Mouse (Mus musculus): ENCODE measurements at regions not wholly inside any gene's neighbourhood (a gene's known extent, or its start where the extent isn't known, plus 50 kb on each side); places are given as distances from the start of the nearest gene placed in this dataset.

DNA sequence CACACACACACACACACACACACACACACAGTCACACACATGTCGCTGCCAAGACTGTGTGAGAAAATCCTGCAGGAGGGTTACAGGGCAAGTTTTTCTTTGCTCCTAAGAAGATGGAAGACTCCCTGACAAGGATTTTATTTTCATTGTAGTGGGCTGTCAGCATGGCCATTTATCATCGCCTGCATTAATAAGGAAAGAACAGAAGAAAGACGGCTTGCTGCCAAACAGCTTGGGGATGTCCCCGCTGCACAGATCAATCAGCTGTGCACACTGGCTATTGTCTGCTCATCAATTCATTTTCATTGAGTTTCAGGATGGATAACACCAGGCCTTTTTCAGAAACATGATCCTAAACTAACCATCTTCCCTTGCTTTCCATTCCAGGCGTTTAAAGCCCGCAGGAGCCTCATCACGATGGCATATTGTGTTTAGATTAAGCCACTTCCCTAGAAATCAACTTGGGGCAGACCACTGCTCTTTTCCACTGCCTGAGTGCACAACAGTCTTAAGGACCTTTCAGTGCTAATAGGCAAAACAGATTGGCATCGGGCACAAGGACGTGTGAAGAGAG is 213.1 kb upstream of the Crbn start:
- Histone ChIP-seq H3K9me3 (replicated peaks) (no peaks in the 10 kb centered on the region), H3K4me3 (replicated peaks) (no peak overlapping the region), H3K27ac (replicated peaks) (no peak overlapping the region), H3K27me3 (no peaks in the 10 kb centered on the region), H3K4me2 (replicated peaks) (no peak overlapping the region), H3K4me1 (no peaks in the 10 kb centered on the region), H3K36me3 (no peaks in the 10 kb centered on the region), H3K9ac (no peak overlapping the region)
- 47% methylated on average over 9 of the region's 9 CpGs for WGBS
- ATAC-seq (ENCODE audit: insufficient number of reproducible peaks, low FRiP score, low TSS enrichment, low read depth), result no peak

DNA sequence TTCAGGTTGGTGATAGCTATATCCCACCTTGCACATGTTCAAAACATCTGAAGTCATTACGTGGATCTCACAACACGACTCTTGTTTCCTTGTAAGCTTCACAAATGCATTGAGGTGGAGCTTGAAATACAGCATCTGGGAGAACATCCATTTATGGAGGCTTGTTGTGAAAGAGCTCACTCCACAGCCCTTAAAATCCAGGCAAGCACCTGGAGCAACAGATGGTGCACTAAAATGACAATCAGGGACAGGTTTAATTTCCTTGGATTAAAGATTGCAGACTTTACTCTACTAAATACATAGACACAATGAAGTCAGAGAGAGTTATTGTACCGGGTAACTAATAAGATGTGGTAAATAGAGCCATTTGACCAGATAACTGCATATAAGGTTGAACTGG is 219.2 kb upstream of the Crbn start:
- Histone ChIP-seq H3K27ac (replicated peaks) (no peak overlapping the region), H3K4me2 (replicated peaks) (no peak overlapping the region), H3K36me3 (no peaks in the 10 kb centered on the region), H3K9me3 (replicated peaks) (no peaks in the 10 kb centered on the region), H3K4me1 (no peaks in the 10 kb centered on the region), H3K27me3 (no peaks in the 10 kb centered on the region), H3K9ac (no peak overlapping the region), H3K4me3 (replicated peaks) (no peak overlapping the region)
- 73% methylated on average over 3 of the region's 3 CpGs for WGBS
- no peak for ATAC-seq (ENCODE audit: insufficient number of reproducible peaks, low FRiP score, low TSS enrichment, low read depth)

DNA sequence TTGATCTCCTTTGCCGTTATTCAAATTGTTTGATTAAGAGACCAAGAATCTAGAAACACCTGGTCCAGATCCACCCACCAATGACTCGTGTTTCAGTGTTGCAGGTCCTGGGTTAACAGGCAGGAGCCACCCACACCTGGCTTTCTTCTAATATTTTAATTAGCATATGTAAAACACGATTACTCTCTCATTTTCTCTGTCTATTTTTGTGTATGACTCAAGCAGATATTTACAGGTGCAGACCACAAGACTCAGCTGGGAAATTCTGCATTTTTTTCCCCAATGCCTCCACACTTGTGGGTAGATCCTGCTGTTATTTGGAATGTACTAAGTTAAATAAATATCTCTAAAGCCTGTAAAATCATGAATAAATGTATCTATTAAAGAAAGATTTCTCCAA is 245.3 kb upstream of the Crbn start:
- H3K9me3 ChIP-seq (replicated peaks), result no peaks in the 10 kb centered on the region
- no peak overlapping the region for H3K4me2 ChIP-seq (replicated peaks)
- no peak overlapping the region for H3K4me3 ChIP-seq (replicated peaks)
- ATAC-seq (ENCODE audit: insufficient number of reproducible peaks, low FRiP score, low TSS enrichment, low read depth), result no peak
- no peaks in the 10 kb centered on the region for H3K27me3 ChIP-seq
- 64% methylated on average over 3 of the region's 3 CpGs for WGBS
- no peaks in the 10 kb centered on the region for H3K4me1 ChIP-seq
- H3K36me3 ChIP-seq, result no peaks in the 10 kb centered on the region
- H3K27ac ChIP-seq (replicated peaks), result no peak overlapping the region
- no peak overlapping the region for H3K9ac ChIP-seq

- no peaks in the 10 kb centered on the region for H3K27me3 ChIP-seq
- no peak overlapping the region for H3K4me2 ChIP-seq (replicated peaks)
- no peak overlapping the region for H3K27ac ChIP-seq (replicated peaks)
- WGBS, result 91% methylated on average over 1 of the region's 1 CpGs
- no peak overlapping the region for H3K9ac ChIP-seq
- no peaks in the 10 kb centered on the region for H3K36me3 ChIP-seq
- no peaks in the 10 kb centered on the region for H3K9me3 ChIP-seq (replicated peaks)
- no peak for ATAC-seq (ENCODE audit: insufficient number of reproducible peaks, low FRiP score, low TSS enrichment, low read depth)
- no peak overlapping the region for H3K4me3 ChIP-seq (replicated peaks)
- no peaks in the 10 kb centered on the region for H3K4me1 ChIP-seq
These were observed 251.7 kb upstream of the Crbn start for GRCm38 (mm10) chr6:107051604-107052003.

- H3K27me3 ChIP-seq, result no peaks in the 10 kb centered on the region
- no peaks in the 10 kb centered on the region for H3K4me1 ChIP-seq
- H3K4me2 ChIP-seq (replicated peaks), result no peak overlapping the region
- H3K36me3 ChIP-seq, result no peaks in the 10 kb centered on the region
- ATAC-seq (ENCODE audit: insufficient number of reproducible peaks, low FRiP score, low TSS enrichment, low read depth), result no peak
- no peak overlapping the region for H3K4me3 ChIP-seq (replicated peaks)
- no peak overlapping the region for H3K9ac ChIP-seq
- no peaks in the 10 kb centered on the region for H3K9me3 ChIP-seq (replicated peaks)
- 81% methylated on average over 1 of the region's 1 CpGs for WGBS
- H3K27ac ChIP-seq (replicated peaks), result no peak overlapping the region
These were observed 252.3 kb upstream of the Crbn start for GRCm38 (mm10) chr6:107052180-107052579.

DNA sequence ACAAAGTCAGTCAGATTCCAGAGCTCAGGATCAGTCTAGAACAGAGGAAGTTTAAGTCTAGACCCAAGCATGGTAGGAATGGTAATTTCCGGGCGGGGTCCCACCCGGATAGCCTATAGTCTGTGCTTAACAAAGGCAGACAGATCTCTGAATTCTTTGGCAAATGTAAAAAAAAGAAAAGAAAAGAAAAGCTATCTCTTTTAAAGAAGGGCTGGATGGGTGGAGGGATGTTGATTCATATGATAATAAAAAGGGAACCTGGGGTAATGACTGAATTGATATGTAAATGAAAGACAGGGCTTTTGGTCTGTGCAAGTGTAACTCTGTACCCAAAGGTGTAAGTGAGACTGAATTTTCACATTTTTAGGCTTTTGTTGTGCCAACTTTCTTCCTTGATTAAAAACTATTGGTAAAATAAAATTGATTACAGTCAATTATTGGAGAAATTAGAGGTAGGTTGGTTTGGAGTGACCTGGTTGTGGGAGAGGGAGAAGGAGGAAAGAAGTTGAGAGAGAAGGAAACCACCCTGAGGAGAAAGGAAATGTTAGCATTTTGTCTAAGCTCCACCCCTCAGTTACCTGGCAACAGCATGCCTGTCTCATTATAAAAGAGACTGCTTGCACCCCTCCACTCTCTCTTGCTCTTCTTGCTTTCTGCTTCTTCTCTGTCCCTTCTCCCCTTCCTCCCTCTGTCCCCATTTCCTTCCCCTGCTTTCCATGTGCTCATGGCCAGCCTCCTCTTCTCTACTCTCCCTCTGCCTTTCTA is 259.3 kb upstream of the Crbn start:
- H3K27me3 ChIP-seq, result no peaks in the 10 kb centered on the region
- H3K36me3 ChIP-seq, result no peaks in the 10 kb centered on the region
- H3K9ac ChIP-seq, result no peak overlapping the region
- no peaks in the 10 kb centered on the region for H3K4me1 ChIP-seq
- no peak overlapping the region for H3K27ac ChIP-seq (replicated peaks)
- WGBS, result 80% methylated on average over 3 of the region's 3 CpGs
- H3K9me3 ChIP-seq (replicated peaks), result no peaks in the 10 kb centered on the region
- H3K4me3 ChIP-seq (replicated peaks), result no peak overlapping the region
- ATAC-seq (ENCODE audit: insufficient number of reproducible peaks, low FRiP score, low TSS enrichment, low read depth), result no peak
- no peak overlapping the region for H3K4me2 ChIP-seq (replicated peaks)

DNA sequence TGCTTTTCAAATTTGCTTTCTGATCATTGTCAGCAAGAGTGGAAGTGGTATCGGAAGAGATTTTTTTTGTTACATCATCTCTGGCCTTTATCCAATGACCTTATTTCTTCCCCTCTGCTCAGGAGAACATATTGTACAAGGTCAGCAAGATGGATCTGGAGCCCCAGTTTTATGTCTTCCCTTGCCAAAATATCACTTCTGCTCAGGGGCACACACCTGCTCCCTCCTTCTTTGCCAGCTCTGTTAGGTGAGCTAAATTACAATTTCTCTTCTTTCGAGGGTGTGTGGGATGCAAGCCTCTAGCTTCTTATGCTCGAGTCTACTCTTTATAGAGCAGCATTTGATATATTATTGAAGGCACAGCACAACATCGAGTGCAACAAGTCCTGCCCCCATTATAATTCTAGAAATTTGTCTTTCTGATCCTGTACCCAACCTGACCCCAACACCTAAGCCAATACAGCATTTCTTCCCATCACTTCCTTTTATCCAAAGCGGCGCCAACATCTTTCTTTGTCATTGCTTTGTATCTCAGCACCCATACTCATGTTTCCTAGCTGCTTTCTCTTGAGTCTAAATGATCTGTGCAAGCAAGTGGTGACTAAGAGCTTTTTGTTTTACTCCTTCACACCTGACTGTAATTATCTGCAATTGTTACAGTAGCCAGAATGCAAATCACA is 263.1 kb upstream of the Crbn start:
- Histone ChIP-seq H3K27me3 (no peaks in the 10 kb centered on the region), H3K9ac (no peak overlapping the region), H3K4me2 (replicated peaks) (no peak overlapping the region), H3K4me3 (replicated peaks) (no peak overlapping the region), H3K36me3 (no peaks in the 10 kb centered on the region), H3K9me3 (replicated peaks) (no peaks in the 10 kb centered on the region), H3K4me1 (no peaks in the 10 kb centered on the region), H3K27ac (replicated peaks) (no peak overlapping the region)
- no peak for ATAC-seq (ENCODE audit: insufficient number of reproducible peaks, low FRiP score, low TSS enrichment, low read depth)
- WGBS, result 84% methylated on average over 6 of the region's 6 CpGs

DNA sequence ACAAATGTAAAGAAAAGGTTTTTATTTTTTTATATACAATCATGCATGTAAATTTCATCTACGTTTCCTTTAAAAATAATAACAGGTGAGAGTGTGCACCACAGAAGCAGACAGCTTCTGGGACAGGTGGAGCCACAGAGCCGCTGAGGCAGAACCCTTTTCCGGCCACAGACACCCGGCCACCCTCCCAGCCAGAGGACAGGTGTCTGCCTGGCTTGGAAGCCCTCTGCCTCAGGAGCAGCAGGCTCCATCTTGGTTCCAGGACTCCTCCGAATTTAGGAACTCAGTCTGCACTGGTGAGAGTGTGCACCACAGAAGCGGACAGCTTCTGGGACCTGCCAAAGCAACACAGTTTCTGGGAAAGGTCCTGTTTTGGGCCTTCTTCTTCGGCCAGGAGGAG is 270.6 kb upstream of the Crbn start:
- no peaks in the 10 kb centered on the region for H3K27me3 ChIP-seq
- H3K4me2 ChIP-seq (replicated peaks), result no peak overlapping the region
- WGBS, result 81% methylated on average over 7 of the region's 7 CpGs
- no peaks in the 10 kb centered on the region for H3K9me3 ChIP-seq (replicated peaks)
- H3K4me1 ChIP-seq, result no peaks in the 10 kb centered on the region
- no peak overlapping the region for H3K27ac ChIP-seq (replicated peaks)
- no peaks in the 10 kb centered on the region for H3K36me3 ChIP-seq
- H3K9ac ChIP-seq, result no peak overlapping the region
- H3K4me3 ChIP-seq (replicated peaks), result no peak overlapping the region
- no peak for ATAC-seq (ENCODE audit: insufficient number of reproducible peaks, low FRiP score, low TSS enrichment, low read depth)

DNA sequence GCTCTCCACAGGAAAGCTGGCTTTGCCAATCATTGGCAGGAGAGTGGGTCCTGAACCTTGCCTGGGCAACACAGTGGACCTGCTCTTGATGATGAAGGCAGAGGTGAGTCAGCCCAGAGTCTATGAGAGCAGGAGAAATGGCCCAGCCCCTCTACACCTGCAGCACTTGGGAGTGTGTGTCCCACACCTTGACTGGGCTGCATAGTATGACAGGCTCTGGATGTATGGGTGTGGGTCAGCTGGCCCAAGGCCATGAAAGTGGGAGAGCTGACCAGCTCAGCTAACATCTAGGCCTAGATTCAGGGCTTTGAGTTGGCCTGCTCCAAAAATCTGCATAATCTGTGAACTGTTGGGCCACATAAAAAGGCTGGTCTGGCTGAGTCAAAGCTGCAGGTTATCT is 292.7 kb upstream of the Crbn start:
- H3K9me3 ChIP-seq (replicated peaks), result no peaks in the 10 kb centered on the region
- ATAC-seq (ENCODE audit: insufficient number of reproducible peaks, low FRiP score, low TSS enrichment, low read depth), result peak; percentile 51; the same call in 1 of the 2 replicates

GRCm38 (mm10) chr6:107128716-107129115 is 328.8 kb upstream of the Crbn start:
- no peak overlapping the region for H3K27ac ChIP-seq (replicated peaks)
- no peaks in the 10 kb centered on the region for H3K27me3 ChIP-seq
- H3K4me1 ChIP-seq, result no peaks in the 10 kb centered on the region
- H3K9me3 ChIP-seq (replicated peaks), result no peaks in the 10 kb centered on the region
- no peak for ATAC-seq (ENCODE audit: insufficient number of reproducible peaks, low FRiP score, low TSS enrichment, low read depth)
- no peak overlapping the region for H3K4me3 ChIP-seq (replicated peaks)
- no peak overlapping the region for H3K9ac ChIP-seq
- 76% methylated on average over 1 of the region's 1 CpGs for WGBS
- no peak overlapping the region for H3K4me2 ChIP-seq (replicated peaks)
- no peaks in the 10 kb centered on the region for H3K36me3 ChIP-seq

More for the DNA sequence above, 292.7 kb upstream of the Crbn start:
- no peaks in the 10 kb centered on the region for H3K36me3 ChIP-seq
- no peak overlapping the region for H3K27ac ChIP-seq (replicated peaks)
- H3K27me3 ChIP-seq, result no peaks in the 10 kb centered on the region
- no peak overlapping the region for H3K4me3 ChIP-seq (replicated peaks)
- H3K4me1 ChIP-seq, result no peaks in the 10 kb centered on the region
- H3K4me2 ChIP-seq (replicated peaks), result no peak overlapping the region
- no peak overlapping the region for H3K9ac ChIP-seq

DNA sequence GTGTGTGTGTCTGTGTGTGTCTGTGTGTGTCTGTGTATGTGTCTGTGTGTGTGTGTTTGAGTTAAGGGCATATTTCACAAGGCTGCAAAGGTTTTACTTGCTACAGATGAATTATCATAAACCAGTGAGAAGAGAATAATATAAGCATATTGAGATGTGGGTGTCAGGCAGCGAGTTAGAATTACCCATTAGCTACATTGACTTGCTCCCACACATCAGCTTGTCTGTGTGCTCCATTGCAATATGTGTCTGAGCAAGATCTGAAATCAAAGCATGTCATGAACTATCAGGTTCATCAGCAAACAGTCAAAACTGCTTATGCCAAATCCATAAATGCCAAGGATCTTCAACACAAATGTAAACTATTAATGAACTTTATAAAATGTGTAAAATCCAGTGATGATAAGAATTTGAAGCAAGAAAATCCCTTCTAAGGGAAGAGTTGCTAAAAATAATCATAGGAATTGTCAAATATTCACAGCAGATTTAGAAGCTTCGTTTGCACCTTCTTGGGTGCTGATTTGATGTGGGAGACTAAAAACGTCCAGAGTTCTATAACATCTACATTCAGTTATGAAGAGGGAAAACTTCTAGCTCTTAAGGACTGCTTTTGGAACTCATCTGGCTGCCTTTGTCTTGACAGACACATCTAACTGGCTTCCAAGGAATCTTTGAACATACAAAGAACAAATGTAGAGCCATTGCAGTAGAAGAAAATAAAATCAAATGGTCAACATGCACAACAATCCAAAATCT is 361.7 kb upstream of the Lrrn1 start:
- H3K9me3 ChIP-seq (replicated peaks), result no peaks in the 10 kb centered on the region
- no peak overlapping the region for H3K9ac ChIP-seq
- no peaks in the 10 kb centered on the region for H3K4me1 ChIP-seq
- no peaks in the 10 kb centered on the region for H3K36me3 ChIP-seq
- H3K27me3 ChIP-seq, result no peaks in the 10 kb centered on the region
- no peak overlapping the region for H3K4me3 ChIP-seq (replicated peaks)
- WGBS, result 63% methylated on average over 3 of the region's 3 CpGs
- no peak for ATAC-seq (ENCODE audit: insufficient number of reproducible peaks, low FRiP score, low TSS enrichment, low read depth)
- H3K27ac ChIP-seq (replicated peaks), result no peak overlapping the region
- no peak overlapping the region for H3K4me2 ChIP-seq (replicated peaks)
